Mouse (Mus musculus) megakaryocyte, embryonic 14.5 days (primary cell): ENCODE results near the gene Cutal.

Source experiments
- FLI1 ChIP-seq: IDR thresholded peaks from 2 replicates; pipeline ENCODE4 v1.6.1; 2012; ENCODE audit warnings: low read length, inconsistent platforms, mixed read lengths
- GATA1 ChIP-seq: IDR thresholded peaks from 3 replicates; pipeline ENCODE4 v1.6.1; 2012; ENCODE audit warnings: mixed read lengths, low read length, inconsistent platforms, borderline replicate concordance

DNA sequence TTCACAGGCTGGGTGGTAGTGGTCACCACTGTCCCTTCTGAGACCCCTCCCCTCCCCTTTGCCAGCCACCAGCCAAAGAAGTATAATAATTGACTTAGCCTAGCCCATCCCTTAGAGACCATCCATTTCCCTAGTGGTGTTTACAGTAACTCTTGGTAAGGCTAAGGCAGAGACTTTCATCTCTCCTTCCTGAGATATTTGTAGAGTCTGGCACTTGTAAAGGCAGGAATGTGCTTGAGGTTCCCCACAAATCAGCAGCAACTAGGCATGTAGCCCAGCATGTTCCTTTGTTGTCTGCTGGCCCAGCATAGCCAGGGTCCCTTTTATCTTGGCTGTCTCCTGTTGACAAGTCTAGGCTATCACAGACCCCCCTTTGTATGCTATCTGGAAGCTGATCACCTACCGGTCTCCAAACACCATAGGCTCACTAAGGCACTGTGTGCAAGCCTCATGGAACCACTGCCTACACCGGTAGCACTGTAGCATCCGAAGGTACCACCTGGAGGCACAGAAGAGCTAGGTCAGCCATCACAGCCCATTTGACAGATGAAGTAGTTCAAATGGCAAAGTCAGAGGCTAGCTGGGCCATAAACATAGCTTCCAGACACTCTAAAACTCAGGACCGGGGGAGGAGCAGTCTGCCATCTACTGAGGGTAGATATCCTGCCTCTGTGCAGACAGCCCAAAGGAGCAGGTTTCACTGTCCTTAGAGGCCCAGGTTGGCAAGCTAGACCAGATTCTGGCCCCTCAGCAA lies 29.6 kb downstream of the Cutal start:
- TF ChIP-seq FLI1 (no peak), GATA1 (no peak)
